Mouse (Mus musculus): ENCODE results near the gene Lmtk3. TPM values are rescaled to one million over a fixed set of nuclear protein-coding genes. Genes with fewer than 3 reads are reported as not detected.
A peak's percentile ranks its signal among the peaks of the same experiment; 100 is the strongest.

Lmtk3 gene
- polyA plus RNA-seq, 1 experiment = 0.11 TPM

DNA sequence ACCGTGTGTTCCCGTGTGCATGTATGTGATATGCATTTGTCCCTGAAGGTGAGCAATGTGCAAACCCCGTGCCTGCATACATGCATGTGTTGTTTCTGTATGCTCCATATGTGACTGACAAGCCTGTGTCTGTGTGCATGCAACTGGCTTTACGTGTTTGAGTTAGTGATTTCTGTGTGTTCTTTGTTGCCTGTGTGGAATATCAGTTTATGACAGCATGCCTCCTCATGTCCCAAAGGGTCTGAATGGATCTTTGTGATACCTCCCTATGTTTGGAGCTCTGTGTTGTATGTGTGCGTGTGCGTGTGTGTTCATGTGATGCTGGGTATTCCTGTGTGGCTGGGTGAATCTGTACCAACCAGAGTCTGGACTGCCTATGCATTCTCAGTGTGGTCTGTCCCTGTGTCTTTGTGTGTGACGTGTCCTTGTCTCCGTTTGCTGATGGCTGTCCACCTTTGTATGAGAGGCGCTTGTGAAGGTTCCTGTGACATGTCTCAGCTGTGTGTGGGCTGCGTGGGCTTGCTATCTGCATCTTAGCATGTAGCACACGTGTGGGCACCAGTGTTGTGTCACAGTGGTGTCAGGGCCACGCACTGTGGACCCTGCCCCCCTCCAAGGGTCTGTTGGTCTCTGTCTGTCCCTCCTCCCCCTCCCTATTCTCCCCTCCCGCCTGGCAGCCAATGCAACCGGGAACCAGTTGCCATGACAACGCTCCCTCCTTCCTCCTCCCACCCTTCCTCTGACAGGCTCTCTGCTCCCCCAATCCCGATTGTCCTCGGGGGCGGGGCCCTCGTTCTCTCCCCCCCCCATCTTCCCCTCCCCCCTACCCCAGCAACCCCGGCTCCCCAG lies 1.2 kb downstream of the Lmtk3 start, which contains the start of gene Sult2b1:
Gene Sult2b1, minus strand, starts transcription at position 146 of the 849 bp plus-strand sequence.
- no peak within 1 kb of the TSS for H3K4me3 ChIP-seq

DNA sequence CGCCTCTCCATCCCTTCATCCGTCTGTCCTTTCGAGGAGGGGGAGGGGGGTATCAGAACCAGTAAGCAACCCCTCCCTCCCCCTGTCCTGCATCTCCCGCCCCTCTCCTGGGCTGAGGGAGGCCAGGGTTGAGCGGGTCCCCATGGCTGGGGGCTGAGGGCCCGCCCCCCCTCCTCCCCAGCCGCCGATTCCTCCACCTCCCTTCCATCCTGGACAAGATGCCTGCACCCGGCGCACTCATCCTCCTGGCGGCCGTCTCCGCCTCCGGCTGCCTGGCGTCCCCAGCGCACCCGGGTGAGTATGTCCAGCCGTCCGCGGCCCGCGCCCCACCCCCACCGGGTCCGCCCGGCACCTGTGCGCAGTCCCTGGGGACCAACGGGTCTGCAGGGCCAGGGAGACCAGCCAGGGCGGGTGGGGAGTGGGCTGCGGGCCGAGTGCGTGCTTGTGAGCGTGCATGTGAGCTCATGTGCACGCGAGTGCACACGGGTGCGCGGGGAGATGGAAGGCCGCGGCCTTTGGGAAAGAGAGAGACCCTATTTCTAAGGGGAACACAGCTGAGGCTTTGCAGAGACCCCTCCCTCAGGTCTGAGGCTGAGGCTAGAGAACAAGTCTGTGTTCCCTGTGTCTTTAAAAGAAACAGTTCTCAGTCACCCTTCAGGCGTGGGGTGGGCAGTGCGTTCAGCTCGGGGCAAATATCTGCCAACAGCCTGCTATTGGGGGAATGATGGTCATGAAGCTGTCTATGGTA lies 2.0 kb downstream of the Lmtk3 start:
- no peak overlapping the region for H3ac ChIP-seq (ENCODE audit: control insufficient read depth, insufficient read length)
- H3K27me3 ChIP-seq (ENCODE audit: control insufficient read depth, insufficient read depth, insufficient read length) = peaks cover 41% of the 10 kb centered on the region
- no peak overlapping the region for H3K4me3 ChIP-seq
- TF ChIP-seq E2F4 (IDR thresholded peaks at IDR 0.05; ENCODE audit: insufficient read depth) = no peak
- TF ChIP-seq CEBPB (IDR thresholded peaks at IDR 0.05; ENCODE audit: insufficient read depth, poor library complexity, severe bottlenecking) = no peak
- TF ChIP-seq POLR2AphosphoS2 (IDR thresholded peaks at IDR 0.05; ENCODE audit: insufficient read length, low read depth) = no peak
- no peak for TF ChIP-seq SRF (IDR thresholded peaks at IDR 0.05; ENCODE audit: control insufficient read depth, insufficient read length, low read depth)
- TF ChIP-seq TCF12 (IDR thresholded peaks at IDR 0.05; ENCODE audit: insufficient read depth, poor library complexity, severe bottlenecking) = no peak
- no peak for TF ChIP-seq USF1 (IDR thresholded peaks at IDR 0.05; ENCODE audit: low read depth)
- TF ChIP-seq POLR2A (IDR thresholded peaks at IDR 0.05; ENCODE audit: insufficient read length, low read depth) = no peak
- TF ChIP-seq REST (IDR thresholded peaks at IDR 0.05; ENCODE audit: insufficient read depth, insufficient read length) = no peak
- no peak for TF ChIP-seq MYOG (IDR thresholded peaks at IDR 0.05; ENCODE audit: control insufficient read depth in 1 of 3, insufficient read depth in 1 of 3, insufficient read length in 2 of 3, low read depth in 2 of 3)
- no peak for TF ChIP-seq MAX (IDR thresholded peaks at IDR 0.05; ENCODE audit: low read depth)
- no peak for TF ChIP-seq MYOD1 (IDR thresholded peaks at IDR 0.05; ENCODE audit: control insufficient read depth in 1 of 3, insufficient read length in 2 of 3, low read depth in 2 of 3)
- no peak for TF ChIP-seq TCF3 (IDR thresholded peaks at IDR 0.05; ENCODE audit: insufficient read length, low read depth)
- H3K36me3 ChIP-seq (ENCODE audit: control insufficient read depth, insufficient read depth) = no peaks in the 10 kb centered on the region
- no peaks in the 10 kb centered on the region for H3K79me2 ChIP-seq (ENCODE audit: control insufficient read depth, insufficient read depth)
- H3K4me2 ChIP-seq (ENCODE audit: low read depth) = peak overlapping the region; percentile 12

More for the DNA sequence above, 1.2 kb downstream of the Lmtk3 start, which contains the start of gene Sult2b1:
- Histone ChIP-seq H3K36me3 (ENCODE audit: control insufficient read depth, insufficient read depth) (no peaks in the 10 kb centered on the region), H3K27me3 (ENCODE audit: control insufficient read depth, insufficient read depth, insufficient read length) (peaks cover 41% of the 10 kb centered on the region), H3K79me2 (ENCODE audit: control insufficient read depth, insufficient read depth) (no peaks in the 10 kb centered on the region), H3ac (ENCODE audit: control insufficient read depth, insufficient read length) (no peak within 1 kb of the TSS), H3K4me2 (ENCODE audit: low read depth) (peak within 1 kb of the TSS; percentile 50)
- TF ChIP-seq MYOG (IDR thresholded peaks at IDR 0.05; ENCODE audit: control insufficient read depth in 1 of 3, insufficient read depth in 1 of 3, insufficient read length in 2 of 3, low read depth in 2 of 3) (no peak), CEBPB (IDR thresholded peaks at IDR 0.05; ENCODE audit: insufficient read depth, poor library complexity, severe bottlenecking) (no peak), MYOD1 (IDR thresholded peaks at IDR 0.05; ENCODE audit: control insufficient read depth in 1 of 3, insufficient read length in 2 of 3, low read depth in 2 of 3) (no peak), REST (IDR thresholded peaks at IDR 0.05; ENCODE audit: insufficient read depth, insufficient read length) (no peak), E2F4 (IDR thresholded peaks at IDR 0.05; ENCODE audit: insufficient read depth) (no peak), MAX (IDR thresholded peaks at IDR 0.05; ENCODE audit: low read depth) (no peak), SRF (IDR thresholded peaks at IDR 0.05; ENCODE audit: control insufficient read depth, insufficient read length, low read depth) (no peak), POLR2AphosphoS2 (IDR thresholded peaks at IDR 0.05; ENCODE audit: insufficient read length, low read depth) (no peak), TCF3 (IDR thresholded peaks at IDR 0.05; ENCODE audit: insufficient read length, low read depth) (no peak), TCF12 (IDR thresholded peaks at IDR 0.05; ENCODE audit: insufficient read depth, poor library complexity, severe bottlenecking) (no peak), USF1 (IDR thresholded peaks at IDR 0.05; ENCODE audit: low read depth) (no peak), POLR2A (IDR thresholded peaks at IDR 0.05; ENCODE audit: insufficient read length, low read depth) (no peak)

DNA sequence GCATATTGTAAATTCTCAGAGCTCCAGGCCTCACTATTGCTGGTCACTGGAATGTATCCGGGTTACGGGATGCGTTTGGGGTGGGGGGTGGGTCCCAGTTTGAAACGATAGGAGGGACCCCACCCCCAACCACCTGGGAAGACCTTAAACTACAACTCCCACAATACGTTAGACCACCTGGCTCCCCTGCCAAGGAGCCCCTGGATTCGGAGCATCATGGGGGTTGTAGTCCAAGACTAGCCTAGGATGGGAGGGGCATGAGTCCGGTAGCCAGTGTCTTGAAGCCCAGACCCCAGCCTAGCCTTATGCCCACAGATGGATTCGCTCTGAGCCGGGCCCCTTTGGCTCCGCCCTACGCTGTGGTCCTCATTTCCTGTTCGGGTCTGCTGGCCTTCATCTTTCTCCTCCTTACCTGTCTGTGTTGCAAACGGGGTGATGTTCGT lies 2.6 kb downstream of the Lmtk3 start:
- H3K36me3 ChIP-seq (ENCODE audit: control insufficient read depth, insufficient read depth) = no peaks in the 10 kb centered on the region
- H3K4me2 ChIP-seq (ENCODE audit: low read depth) = no peak overlapping the region
- H3K79me2 ChIP-seq (ENCODE audit: control insufficient read depth, insufficient read depth) = no peaks in the 10 kb centered on the region
- H3ac ChIP-seq (ENCODE audit: control insufficient read depth, insufficient read length) = no peak overlapping the region
- H3K27me3 ChIP-seq (ENCODE audit: control insufficient read depth, insufficient read depth, insufficient read length) = peaks cover 41% of the 10 kb centered on the region
- H3K4me3 ChIP-seq = no peak overlapping the region
- TF ChIP-seq POLR2A (IDR thresholded peaks at IDR 0.05; ENCODE audit: insufficient read length, low read depth) (no peak), E2F4 (IDR thresholded peaks at IDR 0.05; ENCODE audit: insufficient read depth) (no peak), CEBPB (IDR thresholded peaks at IDR 0.05; ENCODE audit: insufficient read depth, poor library complexity, severe bottlenecking) (no peak), MYOD1 (IDR thresholded peaks at IDR 0.05; ENCODE audit: control insufficient read depth in 1 of 3, insufficient read length in 2 of 3, low read depth in 2 of 3) (no peak), USF1 (IDR thresholded peaks at IDR 0.05; ENCODE audit: low read depth) (no peak), SRF (IDR thresholded peaks at IDR 0.05; ENCODE audit: control insufficient read depth, insufficient read length, low read depth) (no peak), TCF3 (IDR thresholded peaks at IDR 0.05; ENCODE audit: insufficient read length, low read depth) (no peak), TCF12 (IDR thresholded peaks at IDR 0.05; ENCODE audit: insufficient read depth, poor library complexity, severe bottlenecking) (no peak), REST (IDR thresholded peaks at IDR 0.05; ENCODE audit: insufficient read depth, insufficient read length) (no peak), MAX (IDR thresholded peaks at IDR 0.05; ENCODE audit: low read depth) (no peak), POLR2AphosphoS2 (IDR thresholded peaks at IDR 0.05; ENCODE audit: insufficient read length, low read depth) (no peak), MYOG (IDR thresholded peaks at IDR 0.05; ENCODE audit: control insufficient read depth in 1 of 3, insufficient read depth in 1 of 3, insufficient read length in 2 of 3, low read depth in 2 of 3) (no peak)

All from myocyte (in vitro differentiated cells).